Mouse (Mus musculus): ENCODE results near the gene Myo16.

DNA sequence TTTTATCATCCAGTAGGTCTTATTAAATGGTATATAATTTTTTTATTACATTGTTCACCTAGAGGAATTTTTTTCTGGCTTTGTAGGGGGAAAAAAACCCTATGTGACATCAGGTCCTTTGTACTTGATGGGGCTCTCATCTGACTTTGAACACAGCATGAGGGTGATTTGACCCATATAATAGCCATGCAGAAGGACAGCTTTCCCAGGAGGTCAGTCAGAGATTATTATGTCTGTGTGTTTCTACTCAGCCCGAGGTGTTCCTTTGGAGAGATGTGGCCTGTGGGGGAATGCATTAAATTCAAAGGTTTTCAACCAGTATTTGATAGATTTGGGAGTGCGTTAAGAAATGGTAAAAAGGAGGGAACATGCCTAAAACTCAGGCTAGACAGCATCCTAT is 71.3 kb downstream of the Myo16 start:
- TF ChIP-seq CTCF (IDR thresholded peaks at IDR 0.05; ENCODE audit: control insufficient read depth, insufficient read depth, insufficient read length) (no peak), CEBPB (IDR thresholded peaks at IDR 0.05; ENCODE audit: low read depth) (no peak), MAX (IDR thresholded peaks at IDR 0.05) (no peak), USF1 (IDR thresholded peaks at IDR 0.05; ENCODE audit: low read depth) (no peak), MYOD1 (IDR thresholded peaks at IDR 0.05; ENCODE audit: control insufficient read depth, insufficient read length, low read depth) (no peak), MYOG (IDR thresholded peaks at IDR 0.05; ENCODE audit: control insufficient read depth, extremely low read depth, insufficient read length) (no peak)

All from C2C12 (cell line).